Mouse (Mus musculus): ENCODE measurements around the gene Gm13083.
"Not testable (repeated sequence)": the region's sequence is repeated elsewhere in the genome, so short reads cannot be mapped to it uniquely, and the experiment has no call there.

The Gm13083 gene

DNA sequence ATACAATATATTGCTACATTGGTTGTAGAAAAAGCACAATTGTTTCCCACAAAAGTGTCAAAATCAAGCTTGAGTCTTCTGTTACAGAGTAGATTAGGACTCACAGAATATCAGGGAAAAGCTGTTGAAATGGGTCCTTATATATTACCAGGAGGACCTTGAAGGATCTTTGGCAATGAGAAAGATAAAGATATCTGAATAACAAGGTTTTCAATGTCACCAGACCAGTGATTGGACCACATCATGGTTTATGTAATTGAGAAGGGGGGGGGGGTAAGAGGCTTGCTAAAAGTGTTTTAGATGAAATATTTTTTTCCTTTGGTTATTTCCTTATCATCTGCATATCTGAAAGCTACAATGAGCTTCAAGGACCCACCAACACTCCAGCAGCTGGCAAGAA, at the start of gene Gm13083:
Gm13083 (plus strand) TSS at position 301 of the 400 bp plus-strand sequence.
- DNase-seq (ENCODE audit: low read depth, low spot score): not testable (repeated sequence)

DNA sequence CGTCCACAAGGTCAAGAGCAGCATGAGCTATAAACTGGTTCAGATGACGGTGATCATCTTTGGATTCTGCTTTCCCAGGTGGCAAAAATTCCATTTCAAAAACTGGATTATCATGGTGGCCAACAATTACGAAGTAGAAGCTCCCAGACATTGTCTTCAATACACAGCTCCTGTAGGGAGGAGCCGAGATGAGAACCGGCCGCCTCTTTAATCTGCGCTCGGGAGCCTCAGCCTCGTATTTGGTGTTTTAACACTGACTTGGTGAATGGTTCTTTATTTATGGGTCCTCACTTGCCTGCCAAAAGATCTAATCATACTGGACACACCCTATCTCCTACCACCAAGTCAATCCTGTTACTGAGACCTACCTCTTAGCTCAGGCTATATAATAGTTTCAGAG, 2.9 kb upstream of the Gm13083 start:
- DNase-seq (ENCODE audit: low read depth, low spot score): not testable (repeated sequence)

DNA sequence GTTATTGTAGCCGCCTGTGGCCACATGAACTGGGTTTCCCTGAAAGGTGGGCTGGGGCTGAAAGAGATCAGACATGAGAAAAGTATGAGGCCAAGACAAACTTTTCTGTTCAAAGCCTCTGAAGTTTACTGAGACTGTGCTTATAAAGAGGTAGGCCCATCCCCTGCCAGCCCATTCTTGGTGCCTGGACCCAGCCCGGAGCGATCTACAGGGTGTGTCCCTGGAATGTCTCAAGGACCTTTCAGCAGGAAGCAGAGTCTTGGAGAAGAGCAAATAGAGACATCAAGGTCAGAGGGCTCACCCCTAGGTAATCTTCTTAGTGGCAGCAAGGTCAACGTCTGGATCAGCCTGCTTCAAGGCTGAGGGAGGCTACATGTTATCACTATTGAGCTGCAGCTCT, 3.3 kb downstream of the Gm13083 start:
- not testable (repeated sequence) for DNase-seq (ENCODE audit: low read depth, low spot score)

DNA sequence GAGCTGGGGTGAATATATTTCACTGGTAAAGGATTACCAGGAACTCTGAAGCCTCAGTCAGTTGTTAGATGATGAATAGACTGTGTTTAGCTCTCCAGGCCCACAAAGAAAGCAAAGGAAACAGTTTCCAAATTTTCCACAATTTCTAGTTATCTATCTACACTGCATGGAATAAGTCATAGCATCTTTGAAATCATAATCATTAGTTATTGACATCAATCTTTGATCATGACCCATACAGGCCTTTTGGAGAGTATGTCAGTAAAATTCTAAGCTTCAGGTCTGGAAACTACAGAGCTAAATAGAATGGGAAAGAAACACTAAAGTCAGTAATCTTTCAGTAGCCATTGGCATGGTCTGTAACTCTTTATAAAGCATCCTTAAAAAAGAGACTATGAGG, 42.3 kb downstream of the Gm13083 start, which contains the start of gene Gm13088:
Gm13088 (minus strand) TSS at position 101 of the 400 bp plus-strand sequence.
- DNase-seq (ENCODE audit: low read depth, low spot score): not testable (repeated sequence)

Data from mesoderm, embryonic 11.5 days (tissue).